Mouse (Mus musculus) MEL (cell line): ENCODE results near the gene Pde10a. TPM values are rescaled to one million over a fixed set of nuclear protein-coding genes. Genes with fewer than 3 reads are reported as not detected.

Experiments
- DNase-seq: peaks from one replicate; pipeline ENCODE4 v3.0.0; 2011; ENCODE audit warnings: low read depth, low spot score
- H3K27ac ChIP-seq: 2 replicates; pipeline ENCODE4 v1.5.1; 2012; ENCODE audit warnings: low read depth, mild to moderate bottlenecking, control low read depth, low read length, moderate library complexity; ENCODE audit not compliant: control insufficient read depth
- H3K27me3 ChIP-seq, 2 experiments: fragments of 150-350 bp in 1 of 2; sonication (generic) in 1 of 2; 2 replicates each; pipeline ENCODE4 v1.6.1; 2012; ENCODE audit warnings: low read length in 2 of 2, mild to moderate bottlenecking in 2 of 2, improper control_type of control experiment in 1 of 2, moderate library complexity in 1 of 2; ENCODE audit not compliant: insufficient read depth in 2 of 2, control insufficient read depth in 1 of 2
- H3K36me3 ChIP-seq, 2 experiments: 2 replicates each; pipeline ENCODE4 v1.6.1; 2012 to 2014; ENCODE audit warnings: low read length in 2 of 2, improper control_type of control experiment in 1 of 2, inconsistent platforms in 1 of 2, mild to moderate bottlenecking in 1 of 2; ENCODE audit not compliant: insufficient read depth in 2 of 2, control insufficient read depth in 1 of 2
- H3K4me1 ChIP-seq, 2 experiments: fragments of 150-350 bp in 1 of 2; sonication (generic) in 1 of 2; 2 replicates each; pipeline ENCODE4 v1.6.1; 2012; ENCODE audit warnings: low read length in 2 of 2, improper control_type of control experiment in 1 of 2, mild to moderate bottlenecking in 1 of 2; ENCODE audit not compliant: insufficient read depth in 2 of 2, control insufficient read depth in 1 of 2
- H3K4me3 ChIP-seq, 2 experiments: fragments of 150-350 bp in 1 of 2; sonication (generic) in 1 of 2; 2 replicates each; pipeline ENCODE4 v1.5.1; 2012; ENCODE audit warnings: low read depth in 2 of 2, low read length in 2 of 2, mild to moderate bottlenecking in 2 of 2, moderate library complexity in 2 of 2, control low read depth in 1 of 2, improper control_type of control experiment in 1 of 2; ENCODE audit not compliant: control insufficient read depth in 1 of 2, insufficient read depth in 1 of 2
- H3K79me2 ChIP-seq: 2 replicates; pipeline ENCODE4 v1.6.1; 2012; ENCODE audit warnings: mild to moderate bottlenecking, low read length, moderate library complexity; ENCODE audit not compliant: control insufficient read depth, poor library complexity, insufficient read depth
- H3K9ac ChIP-seq: 2 replicates; pipeline ENCODE4 v1.6.1; 2012; ENCODE audit warnings: low read depth, mild to moderate bottlenecking, control low read depth, low read length, moderate library complexity; ENCODE audit not compliant: control insufficient read depth, poor library complexity, severe bottlenecking
- H3K9me3 ChIP-seq: fragments of 150-350 bp; sonication (generic); replicated peaks from 2 replicates; pipeline ENCODE4 v1.6.1; 2012; ENCODE audit warnings: mild to moderate bottlenecking, low read length, improper control_type of control experiment, moderate library complexity; ENCODE audit not compliant: insufficient read depth
- BHLHE40 ChIP-seq: IDR thresholded peaks from 2 replicates; pipeline ENCODE4 v1.6.1; 2012; ENCODE audit warnings: low read depth, mild to moderate bottlenecking, inconsistent platforms, low read length, improper control_type of control experiment, borderline replicate concordance
- CTCF ChIP-seq, 3 experiments: IDR thresholded peaks in 2 of 3; conservative IDR thresholded peaks in 1 of 3; 2 replicates each; pipeline ENCODE4 v1.5.1; 2011 to 2012; ENCODE audit warnings: low read length in 3 of 3, low read depth in 2 of 3, mild to moderate bottlenecking in 2 of 3, improper control_type of control experiment in 1 of 3, inconsistent platforms in 1 of 3, mixed read lengths in 1 of 3, moderate library complexity in 1 of 3; ENCODE audit not compliant: control insufficient read depth in 1 of 3, insufficient read depth in 1 of 3, poor library complexity in 1 of 3, severe bottlenecking in 1 of 3
- E2F4 ChIP-seq: IDR thresholded peaks from 2 replicates; pipeline ENCODE4 v1.6.1; 2011; ENCODE audit warnings: low read depth, low read length, improper control_type of control experiment, borderline replicate concordance
- ELF1 ChIP-seq: IDR thresholded peaks from 2 replicates; pipeline ENCODE4 v1.6.1; 2014; ENCODE audit warnings: low read depth, mild to moderate bottlenecking, inconsistent platforms, low read length, improper control_type of control experiment, moderate library complexity
- ETS1 ChIP-seq: IDR thresholded peaks from 2 replicates; pipeline ENCODE4 v1.6.1; 2012; ENCODE audit warnings: low read depth, mild to moderate bottlenecking, inconsistent platforms, low read length, improper control_type of control experiment, moderate library complexity
- GATA1 ChIP-seq: IDR thresholded peaks from 2 replicates; pipeline ENCODE4 v1.6.1; 2011; ENCODE audit warnings: low read depth, low read length, improper control_type of control experiment
- HCFC1 ChIP-seq: IDR thresholded peaks from 2 replicates; pipeline ENCODE4 v1.6.1; 2012; ENCODE audit warnings: low read depth, mild to moderate bottlenecking, inconsistent platforms, low read length, improper control_type of control experiment, moderate library complexity
- JUND ChIP-seq: IDR thresholded peaks from 2 replicates; pipeline ENCODE4 v1.6.1; 2011; ENCODE audit warnings: low read depth, mild to moderate bottlenecking, improper control_type of control experiment, low read length
- MAZ ChIP-seq: IDR thresholded peaks from 2 replicates; pipeline ENCODE4 v1.6.1; 2012; ENCODE audit warnings: low read depth, mild to moderate bottlenecking, inconsistent platforms, low read length, improper control_type of control experiment
- MEF2A ChIP-seq: IDR thresholded peaks from 2 replicates; pipeline ENCODE4 v1.6.1; 2014; ENCODE audit warnings: low read depth, mild to moderate bottlenecking, inconsistent platforms, low read length, improper control_type of control experiment; ENCODE audit not compliant: poor library complexity, insufficient replicate concordance, severe bottlenecking; ENCODE audit errors: extremely low read depth
- MXI1 ChIP-seq: IDR thresholded peaks from 2 replicates; pipeline ENCODE4 v1.6.1; 2011; ENCODE audit warnings: mild to moderate bottlenecking, low read depth, low read length, improper control_type of control experiment
- NELFE ChIP-seq: IDR thresholded peaks from 2 replicates; pipeline ENCODE4 v1.6.1; 2011; ENCODE audit warnings: low read depth, low read length, improper control_type of control experiment
- NRF1 ChIP-seq: IDR thresholded peaks from 2 replicates; pipeline ENCODE4 v1.6.1; 2014; ENCODE audit warnings: low read depth, mild to moderate bottlenecking, inconsistent platforms, low read length, improper control_type of control experiment, moderate library complexity; ENCODE audit not compliant: poor library complexity, insufficient read depth, severe bottlenecking
- POLR2AphosphoS5 ChIP-seq: IDR thresholded peaks from 2 replicates; pipeline ENCODE4 v1.6.1; 2012; ENCODE audit warnings: low read depth, borderline replicate concordance, mild to moderate bottlenecking, inconsistent platforms, low read length, moderate library complexity, mixed read lengths
- RAD21 ChIP-seq: IDR thresholded peaks from 2 replicates; pipeline ENCODE4 v1.6.1; 2011; ENCODE audit warnings: mild to moderate bottlenecking, low read depth, low read length, improper control_type of control experiment
- RCOR1 ChIP-seq: IDR thresholded peaks from 2 replicates; pipeline ENCODE4 v1.6.1; 2012; ENCODE audit warnings: low read depth, mild to moderate bottlenecking, inconsistent platforms, low read length, improper control_type of control experiment
- SMC3 ChIP-seq: IDR thresholded peaks from 2 replicates; pipeline ENCODE4 v1.6.1; 2011; ENCODE audit warnings: low read depth, low read length, improper control_type of control experiment
- TCF12 ChIP-seq: IDR thresholded peaks from 2 replicates; pipeline ENCODE4 v1.6.1; 2014; ENCODE audit warnings: low read depth, mild to moderate bottlenecking, inconsistent platforms, low read length, improper control_type of control experiment, moderate library complexity
- USF1 ChIP-seq: IDR thresholded peaks from 2 replicates; pipeline ENCODE4 v1.6.1; 2014; ENCODE audit warnings: low read depth, mild to moderate bottlenecking, inconsistent platforms, low read length, improper control_type of control experiment, moderate library complexity
- ZMIZ1 ChIP-seq: IDR thresholded peaks from 2 replicates; pipeline ENCODE4 v1.6.1; 2012; ENCODE audit warnings: low read depth, mild to moderate bottlenecking, inconsistent platforms, low read length, improper control_type of control experiment, moderate library complexity
- polyA plus RNA-seq, 2 experiments: library from polyadenylated mRNA; stranded (reverse) in 1 of 2; unstranded in 1 of 2; fragments of >175 nt in 1 of 2; fragments of >200 nt in 1 of 2; gene quantifications; 2 replicates each; pipeline versions ENCODE4 v1.2.1 to v1.2.4; 2012; ENCODE audit warnings: low replicate concordance in 2 of 2, low read depth in 1 of 2; ENCODE audit not compliant: insufficient read length in 2 of 2, insufficient read depth in 1 of 2, missing spikeins in 1 of 2
- total RNA-seq: library from RNA; depleted of rRNA; stranded (reverse); fragments of 300-350 nt; gene quantifications from 2 replicates; pipeline ENCODE4 v1.2.3, GENCODE M21; 2012

Gene Pde10a
- total and polyA plus RNA-seq, 3 experiments = 3.1 to 6.9 TPM; not detected in 1

DNA sequence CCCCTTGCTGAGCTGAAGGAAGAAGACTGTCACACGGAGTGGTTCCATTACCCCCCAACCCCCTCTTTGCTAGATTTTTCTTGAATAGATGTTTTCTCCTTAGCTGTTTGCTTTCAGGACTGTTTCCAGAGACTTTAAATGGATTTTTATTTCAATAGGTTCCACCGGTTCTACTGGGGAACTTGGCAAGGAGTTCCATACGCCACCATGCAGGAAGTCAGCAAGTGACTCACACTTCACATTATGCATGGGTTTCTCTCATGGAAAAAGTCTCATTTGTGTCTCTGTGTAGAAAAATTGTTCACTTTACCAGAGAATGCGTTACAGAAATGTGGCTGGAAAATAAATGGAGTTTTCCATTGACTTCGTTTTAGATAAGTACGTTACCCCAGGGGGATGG lies 248.2 kb downstream of the Pde10a start:
- Histone ChIP-seq H3K9ac (no peak overlapping the region), H3K27ac (no peak overlapping the region)
- DNase-seq = no peak

DNA sequence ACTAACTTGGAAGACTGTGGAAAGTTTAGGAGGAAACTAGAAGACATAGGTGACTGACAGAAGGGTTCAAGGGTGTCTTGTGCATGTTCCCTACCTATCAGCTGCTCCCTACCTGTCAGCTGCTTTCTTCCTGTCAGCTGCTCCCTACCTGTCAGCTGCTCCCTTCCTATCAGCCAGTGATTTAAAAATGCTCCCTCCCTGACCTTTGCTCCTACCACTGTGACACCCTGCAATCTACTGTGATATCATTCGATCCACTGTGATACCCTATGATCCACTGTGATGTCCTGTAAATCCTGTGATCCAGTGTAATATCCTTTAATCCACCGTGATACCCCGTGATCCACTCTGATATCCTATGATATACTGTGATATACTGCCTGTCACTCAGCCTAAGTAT lies 249.1 kb downstream of the Pde10a start:
- Histone ChIP-seq H3K79me2 (no peaks in the 10 kb centered on the region), H3K9me3 (no peaks in the 10 kb centered on the region), H3K27me3 (no peaks in the 10 kb centered on the region), H3K27ac (no peak overlapping the region), H3K4me3 (no peak overlapping the region), H3K4me1 (no peaks in the 10 kb centered on the region; a peak in 1 of 4 replicates), H3K9ac (no peak overlapping the region), H3K36me3 (no peaks in the 10 kb centered on the region; a peak in 1 of 4 replicates)
- TF ChIP-seq E2F4 (no peak), RAD21 (no peak), RCOR1 (no peak), MAZ (no peak), TCF12 (no peak), ETS1 (no peak), BHLHE40 (no peak), MEF2A (no peak), ZMIZ1 (no peak), HCFC1 (no peak), USF1 (no peak), SMC3 (no peak)
- no peak for DNase-seq

More for the DNA sequence above, 248.2 kb downstream of the Pde10a start:
- no peak for TF ChIP-seq MAZ
- TF ChIP-seq CTCF (IDR thresholded peaks at IDR 0.05 in 2 of 3, conservative IDR thresholded peaks at IDR 0.05 in 1 of 3; ENCODE audit: control insufficient read depth in 1 of 3, insufficient read depth in 1 of 3, low read depth in 2 of 3, low read length in 3 of 3, poor library complexity in 1 of 3, severe bottlenecking in 1 of 3) = no peak
- TF ChIP-seq ELF1 = no peak
- TF ChIP-seq POLR2AphosphoS5 = no peak
- TF ChIP-seq ZMIZ1 = no peak
- TF ChIP-seq JUND = no peak
- TF ChIP-seq GATA1 = no peak
- no peak for TF ChIP-seq HCFC1
- no peak for TF ChIP-seq MXI1
- no peak for TF ChIP-seq NELFE
- no peak for TF ChIP-seq MEF2A
- no peak for TF ChIP-seq NRF1
- no peaks in the 10 kb centered on the region for H3K79me2 ChIP-seq
- H3K27me3 ChIP-seq = no peaks in the 10 kb centered on the region
- H3K4me3 ChIP-seq = no peak overlapping the region
- no peaks in the 10 kb centered on the region; a peak in 1 of 4 replicates for H3K4me1 ChIP-seq
- peaks cover 0 to 4% of the 10 kb centered on the region in 2 experiments; a peak in 2 of 4 replicates for H3K36me3 ChIP-seq
- no peaks in the 10 kb centered on the region for H3K9me3 ChIP-seq
